Mouse (Mus musculus) stomach, postnatal 0 days (tissue): ENCODE results near the gene Rcan2. TPM values are rescaled to one million over a fixed set of nuclear protein-coding genes. Genes with fewer than 3 reads are reported as not detected.

Source experiments
- ATAC-seq: fragments of 200-750 bp; cut with Nextera tagmentation; 2 replicates; pipeline ENCODE4 v1.8.0; 2017; ENCODE audit not compliant: low FRiP score, low TSS enrichment
- DNase-seq: peaks from one replicate; pipeline ENCODE4 v3.0.0-alpha.2; 2016; ENCODE audit warnings: low spot score
- H3K27ac ChIP-seq: fragments of 300-500 bp; sonication (generic); replicated peaks from 2 replicates; pipeline ENCODE4 v1.5.1; 2014; ENCODE audit warnings: mild to moderate bottlenecking, control low read depth
- H3K27me3 ChIP-seq: fragments of 300-500 bp; sonication (generic); 2 replicates; pipeline ENCODE4 v1.6.1; 2014; ENCODE audit warnings: low read length; ENCODE audit not compliant: control insufficient read depth, insufficient read depth
- H3K36me3 ChIP-seq: fragments of 300-500 bp; sonication (generic); 2 replicates; pipeline ENCODE4 v1.6.1; 2014; ENCODE audit warnings: low read length, mixed read lengths; ENCODE audit not compliant: control insufficient read depth, insufficient read depth
- H3K4me1 ChIP-seq: fragments of 300-500 bp; sonication (generic); replicated peaks from 2 replicates; pipeline ENCODE4 v1.6.1; 2014; ENCODE audit warnings: antibody characterized with exemption; ENCODE audit not compliant: control insufficient read depth, insufficient read depth
- H3K4me2 ChIP-seq: fragments of 300-500 bp; sonication (generic); replicated peaks from 2 replicates; pipeline ENCODE4 v1.6.1; 2014; ENCODE audit warnings: low read depth, mild to moderate bottlenecking, control low read depth, moderate library complexity
- H3K4me3 ChIP-seq: fragments of 300-500 bp; sonication (generic); 2 replicates; pipeline ENCODE4 v1.5.1; 2014; ENCODE audit warnings: low read depth, low read length, control low read depth
- H3K9ac ChIP-seq: fragments of 300-500 bp; sonication (generic); 2 replicates; pipeline ENCODE4 v1.6.1; 2014; ENCODE audit warnings: mild to moderate bottlenecking, low read length, control low read depth, mixed read lengths
- H3K9me3 ChIP-seq: fragments of 300-500 bp; sonication (generic); 2 replicates; pipeline ENCODE4 v1.6.1; 2016; ENCODE audit warnings: low read length; ENCODE audit not compliant: control insufficient read depth
- CTCF ChIP-seq: IDR thresholded peaks from 2 replicates; pipeline ENCODE4 v1.5.1; 2016; ENCODE audit warnings: antibody characterized with exemption, low read depth, mild to moderate bottlenecking, moderate library complexity
- EP300 ChIP-seq: optimal IDR thresholded peaks from 2 replicates; pipeline ENCODE3; 2016; ENCODE audit warnings: antibody characterized with exemption
- WGBS: fragments of 180-500 bp; shearing (Covaris S2); extraction: QIAGEN DNeasy Blood & Tissue Kit; methylation state at CpG from one replicate; pipeline ENCODE4 v1.1.7; 2014; 5-methylcytosine and 5-hydroxymethylcytosine counted together
- polyA plus RNA-seq: library from polyadenylated mRNA; unstranded; fragments of >200 nt; fragmentation: Nextera tagmentation; extraction: Ambion mirVana; gene quantifications from 2 replicates; pipeline ENCODE4 v1.2.1, GENCODE M21; 2015

The Rcan2 gene
- polyA plus RNA-seq, 1 experiment from 2014 or later = 11.0 TPM

- no peaks in the 10 kb centered on the region for H3K4me1 ChIP-seq
- no peak overlapping the region for H3K9ac ChIP-seq
- H3K4me3 ChIP-seq = no peak overlapping the region
- TF ChIP-seq CTCF (no peak), EP300 (no peak)
- no peak for ATAC-seq
- no peaks in the 10 kb centered on the region for H3K9me3 ChIP-seq
- DNase-seq = no peak
- no peaks in the 10 kb centered on the region for H3K36me3 ChIP-seq
- 65% methylated on average over 6 of the region's 6 CpGs for WGBS
- H3K4me2 ChIP-seq = no peak overlapping the region; the same call in 1 of the 2 replicates
- no peaks in the 10 kb centered on the region for H3K27me3 ChIP-seq
- H3K27ac ChIP-seq = no peak overlapping the region
Observed at GRCm38 (mm10) chr17:43803764-43804163, 2.6 kb downstream of the Rcan2 start.

- Histone ChIP-seq H3K36me3 (no peaks in the 10 kb centered on the region), H3K9ac (no peak overlapping the region), H3K4me2 (no peak overlapping the region), H3K27ac (no peak overlapping the region), H3K4me3 (no peak overlapping the region), H3K27me3 (no peaks in the 10 kb centered on the region), H3K9me3 (no peaks in the 10 kb centered on the region), H3K4me1 (no peaks in the 10 kb centered on the region)
- ATAC-seq (no peak), DNase-seq (no peak)
- WGBS = 74% methylated on average over 4 of the region's 4 CpGs
- no peak for TF ChIP-seq EP300
- TF ChIP-seq CTCF = peak; percentile 39
Observed at GRCm38 (mm10) chr17:43806841-43807240, 5.7 kb downstream of the Rcan2 start.

DNA sequence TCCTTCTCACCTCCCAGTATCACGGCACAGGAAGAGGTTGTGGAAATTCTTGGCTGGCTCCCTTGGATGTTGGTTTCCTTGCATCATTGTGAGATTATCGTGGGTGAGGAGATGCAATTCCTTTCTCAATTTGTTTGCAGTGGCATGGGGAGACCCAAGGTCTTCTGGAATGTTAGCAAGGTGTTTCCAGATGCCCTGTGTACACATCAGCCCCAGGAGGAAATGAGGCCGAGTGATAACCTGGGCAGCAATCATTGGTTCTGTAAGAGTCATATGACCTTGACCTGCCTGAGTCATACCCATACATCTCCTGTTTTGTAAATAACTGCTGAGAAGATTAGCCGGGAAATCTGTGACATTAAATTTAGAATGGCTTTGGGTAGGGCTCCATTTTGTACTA, 10.3 kb downstream of the Rcan2 start:
- no peaks in the 10 kb centered on the region for H3K4me1 ChIP-seq
- 36% methylated on average over 4 of the region's 4 CpGs for WGBS
- H3K4me2 ChIP-seq = no peak overlapping the region
- H3K9ac ChIP-seq = no peak overlapping the region
- peak; percentile 38 for DNase-seq
- H3K4me3 ChIP-seq = no peak overlapping the region
- no peaks in the 10 kb centered on the region for H3K36me3 ChIP-seq
- TF ChIP-seq CTCF (no peak), EP300 (no peak)
- peak; percentile 95 for ATAC-seq
- H3K27me3 ChIP-seq = no peaks in the 10 kb centered on the region
- H3K27ac ChIP-seq = no peak overlapping the region
- H3K9me3 ChIP-seq = no peaks in the 10 kb centered on the region

- H3K36me3 ChIP-seq = no peaks in the 10 kb centered on the region
- no peak overlapping the region for H3K4me2 ChIP-seq
- DNase-seq (no peak), ATAC-seq (no peak)
- H3K27ac ChIP-seq = no peak overlapping the region
- no peaks in the 10 kb centered on the region for H3K9me3 ChIP-seq
- WGBS = 77% methylated on average over 4 of the region's 4 CpGs
- H3K9ac ChIP-seq = no peak overlapping the region
- H3K27me3 ChIP-seq = no peaks in the 10 kb centered on the region
- H3K4me3 ChIP-seq = no peak overlapping the region
- no peaks in the 10 kb centered on the region for H3K4me1 ChIP-seq
- TF ChIP-seq CTCF (no peak), EP300 (no peak)
Observed at GRCm38 (mm10) chr17:43815376-43815775, 14.2 kb downstream of the Rcan2 start.

GRCm38 (mm10) chr17:43816480-43816879, 15.3 kb downstream of the Rcan2 start:
- ATAC-seq (no peak), DNase-seq (no peak)
- WGBS = 77% methylated on average over 1 of the region's 1 CpGs
- TF ChIP-seq EP300 (no peak), CTCF (no peak)
- Histone ChIP-seq H3K9me3 (no peaks in the 10 kb centered on the region), H3K27ac (no peak overlapping the region), H3K4me3 (no peak overlapping the region), H3K36me3 (no peaks in the 10 kb centered on the region), H3K9ac (no peak overlapping the region), H3K27me3 (no peaks in the 10 kb centered on the region), H3K4me1 (no peaks in the 10 kb centered on the region), H3K4me2 (no peak overlapping the region)

DNA sequence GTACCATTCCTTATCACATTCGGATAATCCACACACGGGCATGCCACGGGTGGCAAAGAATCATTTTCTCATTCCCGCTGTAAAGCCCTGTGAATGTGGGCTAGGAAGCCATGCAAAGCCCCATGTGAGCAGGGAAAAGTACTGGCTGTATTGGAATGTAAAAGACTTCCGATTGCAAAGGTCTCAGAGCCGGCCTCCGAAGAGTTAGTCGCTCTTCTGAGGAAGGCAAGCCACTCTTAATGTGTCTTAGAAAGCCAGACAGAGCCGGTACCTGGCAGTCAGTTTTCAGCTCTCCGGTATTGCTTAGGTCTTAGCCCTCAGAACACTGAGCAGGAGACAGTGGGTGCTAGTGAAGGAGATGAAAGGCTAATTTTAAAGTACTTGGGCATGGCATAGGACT, 16.0 kb downstream of the Rcan2 start:
- 85% methylated on average over 10 of the region's 10 CpGs for WGBS
- ATAC-seq = no peak

More for the DNA sequence above, 16.0 kb downstream of the Rcan2 start:
- H3K9ac ChIP-seq = no peak overlapping the region
- TF ChIP-seq EP300 = no peak
- TF ChIP-seq CTCF = no peak
- no peak overlapping the region for H3K4me2 ChIP-seq
- no peaks in the 10 kb centered on the region for H3K4me1 ChIP-seq
- H3K27me3 ChIP-seq = no peaks in the 10 kb centered on the region
- DNase-seq = no peak
- H3K27ac ChIP-seq = no peak overlapping the region
- H3K9me3 ChIP-seq = no peaks in the 10 kb centered on the region
- H3K36me3 ChIP-seq = no peaks in the 10 kb centered on the region
- H3K4me3 ChIP-seq = no peak overlapping the region
